Mouse (Mus musculus): ENCODE results near the gene Rtp4.

Rtp4 gene

DNA sequence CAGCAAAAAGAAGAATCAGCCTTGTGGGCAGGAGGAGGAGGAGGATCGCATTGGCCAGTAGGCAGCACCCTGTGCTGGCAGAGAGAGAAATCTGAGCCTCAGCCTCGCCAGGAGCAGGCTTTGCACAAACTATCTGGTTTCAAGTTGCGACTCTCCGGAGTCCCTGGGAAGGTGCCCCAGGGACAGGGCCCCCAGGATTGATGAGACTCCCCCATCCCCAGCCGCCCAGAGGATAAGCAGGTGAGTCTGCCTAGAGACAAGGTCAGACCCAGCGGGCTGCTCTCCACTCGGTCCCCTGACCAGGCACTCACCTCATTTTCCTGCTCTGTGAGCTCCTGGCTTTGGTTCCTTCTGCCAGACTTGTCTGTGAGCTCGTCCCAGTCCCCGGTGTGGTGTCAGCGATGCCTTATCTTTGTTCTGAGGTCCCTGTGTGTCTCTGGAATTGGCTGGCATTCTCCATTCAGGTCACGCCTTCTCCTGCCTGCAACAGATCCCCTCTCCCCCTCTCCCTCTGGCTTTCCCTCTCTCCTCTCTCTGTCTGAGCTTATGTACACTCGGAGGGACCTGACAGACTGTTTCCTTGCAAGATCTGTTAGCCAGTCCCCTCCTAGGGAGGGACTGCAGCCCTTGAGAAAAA lies at the start of gene Rtp4, which contains the start of gene Masp1:
TSS of gene Rtp4 (plus strand) at position 57 of the 637 bp plus-strand sequence.
TSS of gene Masp1 (minus strand) at position 581 of the 637 bp plus-strand sequence.
- DNase-seq (ENCODE audit: low read depth, low spot score) = peak; percentile 56

DNA sequence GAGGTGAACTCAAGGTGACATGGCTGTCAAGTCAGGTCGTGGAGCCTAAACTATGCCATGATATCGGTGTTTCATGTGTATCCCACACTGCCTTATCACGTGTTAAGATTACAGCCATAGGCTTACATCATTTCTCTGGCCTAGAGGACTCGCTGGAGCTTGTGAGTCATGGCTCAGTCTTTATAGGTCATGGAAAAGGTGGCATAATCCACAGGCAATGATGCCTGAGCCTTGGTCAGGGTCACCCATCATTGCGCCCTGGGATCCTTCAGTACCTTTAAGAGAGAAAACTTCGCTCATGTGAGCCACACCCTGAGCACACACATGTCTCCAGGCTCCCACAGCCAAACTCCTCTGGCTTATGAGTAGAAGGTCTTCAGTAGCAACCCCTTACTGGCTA lies 48.5 kb upstream of the Rtp4 start:
- DNase-seq (ENCODE audit: low read depth, low spot score) = no peak

DNA sequence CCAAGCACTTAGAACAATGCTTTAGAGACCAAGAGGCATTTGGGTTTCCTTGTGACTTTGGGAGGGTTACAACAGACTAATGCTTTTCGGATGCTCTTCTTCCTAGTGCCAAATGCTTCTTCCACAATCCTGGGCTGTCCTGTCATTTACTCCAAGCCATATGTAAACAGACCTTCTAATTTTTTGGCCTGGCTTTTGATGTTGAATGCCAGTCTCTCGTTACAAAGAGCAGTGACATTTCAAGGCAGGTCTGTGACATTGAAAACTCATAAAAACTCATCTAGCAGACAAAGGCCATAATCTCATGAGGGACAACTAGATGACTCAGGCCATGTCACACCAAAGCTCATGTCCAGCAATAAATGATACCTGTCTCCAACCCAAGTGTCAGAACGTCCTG lies 48.0 kb upstream of the Rtp4 start:
- DNase-seq (ENCODE audit: low read depth, low spot score) = no peak

DNA sequence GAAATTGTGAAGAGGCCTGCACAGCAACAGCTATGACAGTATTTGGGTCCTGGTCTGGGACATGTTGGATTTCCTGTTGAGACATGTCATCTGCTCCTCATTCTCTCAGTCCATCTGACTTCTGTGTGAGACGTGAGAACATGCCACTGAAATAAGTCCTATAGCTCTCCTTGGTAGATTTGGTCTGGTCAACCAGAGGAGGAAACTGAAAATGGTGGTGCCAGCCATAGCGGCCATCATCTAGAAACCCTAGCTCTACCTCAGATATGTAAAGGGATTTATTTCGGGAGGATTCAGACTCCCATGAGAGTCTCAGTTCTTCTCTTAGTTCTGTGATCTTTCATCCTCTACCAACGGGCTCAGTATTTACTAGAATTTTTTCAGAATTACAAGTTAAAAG lies 44.4 kb upstream of the Rtp4 start:
- no peak for DNase-seq (ENCODE audit: low read depth, low spot score)

DNA sequence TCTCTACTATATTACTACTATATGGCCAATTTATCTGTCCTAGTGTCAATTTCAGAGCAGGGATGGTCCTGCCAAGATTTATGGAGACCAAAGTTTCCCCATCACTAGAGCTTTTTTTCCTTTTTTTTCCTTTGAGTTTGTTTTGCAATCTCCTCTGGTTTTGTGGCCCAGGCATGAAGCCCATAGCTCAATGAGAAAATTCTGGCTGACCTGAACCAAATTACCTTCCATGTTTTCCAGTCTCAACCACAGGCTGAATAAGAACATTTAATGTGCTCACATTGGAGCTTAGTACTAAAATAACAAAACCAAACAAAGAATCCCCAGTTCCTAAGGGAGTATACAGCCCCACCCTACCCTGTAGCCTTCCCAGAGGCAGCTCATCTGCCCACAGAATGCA lies 43.5 kb upstream of the Rtp4 start:
- no peak for DNase-seq (ENCODE audit: low read depth, low spot score)

DNA sequence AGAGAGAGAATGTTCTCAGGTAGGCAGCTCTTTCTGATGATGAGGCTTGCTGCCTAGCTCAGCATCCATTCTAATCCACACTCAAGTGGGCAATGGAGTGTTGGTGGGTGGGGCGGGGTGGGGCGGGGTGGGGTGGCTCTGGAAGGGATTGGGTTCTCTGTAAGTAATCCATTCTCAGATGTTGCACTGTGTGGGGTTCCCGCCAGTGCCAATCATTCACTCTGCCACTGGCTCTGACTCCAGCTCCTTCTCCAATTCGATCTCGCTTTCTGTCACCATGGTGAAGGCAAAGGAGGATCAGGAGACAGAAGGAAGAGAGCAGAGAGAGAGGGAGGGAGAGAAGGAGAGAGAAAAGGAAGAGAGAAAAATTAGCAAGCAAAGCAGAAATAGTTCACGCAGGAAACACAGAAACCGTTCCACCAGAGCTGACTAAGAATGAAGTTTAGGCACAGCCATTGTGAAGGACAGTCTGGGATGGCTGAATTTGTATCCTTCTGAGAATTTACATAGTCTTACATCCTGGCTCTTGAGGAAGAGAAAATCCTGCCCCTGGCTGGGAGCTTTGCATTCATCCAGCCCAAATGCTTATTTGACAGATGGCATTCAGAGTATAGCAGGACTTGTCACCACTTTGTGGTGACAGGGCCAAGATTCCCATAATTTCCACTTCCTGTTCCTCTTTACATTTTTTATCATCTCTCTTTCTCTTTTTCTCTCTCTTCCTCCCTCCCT lies 40.1 kb upstream of the Rtp4 start:
- DNase-seq (ENCODE audit: low read depth, low spot score) = no peak

DNA sequence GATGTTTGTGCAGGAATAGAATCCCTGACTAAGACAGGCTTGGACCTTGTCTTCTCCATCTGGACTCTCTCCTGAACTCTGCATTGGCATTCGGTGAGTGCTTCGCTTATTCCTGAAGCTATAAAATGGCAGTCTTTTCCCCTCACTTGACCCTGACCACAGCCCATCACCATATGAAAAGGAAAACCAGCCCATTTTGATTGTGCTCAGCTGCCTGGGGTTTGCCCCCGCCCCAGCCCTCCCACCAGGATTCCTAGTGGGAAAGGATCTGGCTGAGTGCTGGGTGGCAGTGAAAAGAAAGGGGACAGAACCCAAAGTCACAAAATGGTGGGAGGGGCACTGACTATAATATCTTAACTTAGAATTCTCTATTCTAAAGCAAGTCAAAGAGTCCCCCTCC lies 37.9 kb upstream of the Rtp4 start:
- peak; percentile 12 for DNase-seq (ENCODE audit: low read depth, low spot score)

DNA sequence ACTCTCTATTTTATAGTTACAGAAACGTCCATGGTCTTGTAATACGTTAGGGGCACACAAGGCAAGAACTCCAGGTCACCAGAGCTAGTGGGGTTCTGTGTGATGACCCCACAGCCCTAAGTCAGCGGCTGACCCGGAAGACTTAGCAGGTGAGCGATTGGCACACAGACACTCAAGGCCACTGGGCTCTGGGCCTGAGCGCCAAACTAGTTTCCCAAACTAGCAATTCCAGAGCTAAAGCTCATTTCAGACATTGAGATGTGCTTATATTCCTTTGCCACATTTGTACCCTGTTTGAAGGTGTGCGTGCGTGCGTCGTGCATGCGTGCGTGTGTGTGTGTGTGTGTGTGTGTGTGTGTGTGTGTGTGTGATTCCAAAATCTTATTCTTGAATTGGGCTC lies 37.2 kb upstream of the Rtp4 start:
- no peak for DNase-seq (ENCODE audit: low read depth, low spot score)

DNA sequence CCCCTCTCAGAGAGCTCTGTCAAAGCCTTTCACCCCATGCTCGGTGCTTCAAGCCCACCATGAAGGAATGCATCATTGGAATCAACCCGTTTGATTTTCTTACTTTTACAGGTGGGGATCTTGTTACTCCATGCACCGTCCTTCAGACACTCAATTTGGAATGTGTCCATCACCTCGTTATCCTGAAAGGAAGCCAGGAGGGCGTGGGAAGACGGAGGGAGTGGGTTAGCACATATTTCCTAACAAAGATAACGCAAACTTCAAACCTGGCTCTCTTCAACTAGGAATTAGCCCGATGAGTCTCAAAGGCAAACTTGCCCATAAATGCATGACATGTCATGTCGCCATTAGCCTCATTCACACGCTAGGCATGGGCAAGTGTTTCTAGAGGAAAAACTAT lies 36.8 kb upstream of the Rtp4 start:
- DNase-seq (ENCODE audit: low read depth, low spot score) = no peak

DNA sequence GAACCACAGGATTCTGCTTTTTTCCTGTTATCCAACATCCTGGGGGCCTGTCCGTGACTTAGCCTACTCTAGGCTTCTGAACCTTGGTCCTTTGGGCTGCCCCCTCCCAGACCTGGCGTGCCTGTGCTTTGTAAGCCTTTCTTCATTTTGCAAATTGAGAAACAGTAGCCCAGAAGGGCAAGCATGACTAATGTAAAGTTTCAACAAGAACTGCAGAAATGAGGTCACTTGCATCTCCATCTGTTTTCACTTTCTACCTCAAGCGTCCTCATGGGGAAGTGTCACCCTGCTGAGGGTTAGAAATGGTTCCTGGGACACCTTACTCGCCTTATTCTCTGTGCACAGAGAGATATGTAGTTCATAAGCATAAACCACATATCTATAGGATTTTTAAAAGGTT lies 27.3 kb upstream of the Rtp4 start:
- DNase-seq (ENCODE audit: low read depth, low spot score) = no peak

DNA sequence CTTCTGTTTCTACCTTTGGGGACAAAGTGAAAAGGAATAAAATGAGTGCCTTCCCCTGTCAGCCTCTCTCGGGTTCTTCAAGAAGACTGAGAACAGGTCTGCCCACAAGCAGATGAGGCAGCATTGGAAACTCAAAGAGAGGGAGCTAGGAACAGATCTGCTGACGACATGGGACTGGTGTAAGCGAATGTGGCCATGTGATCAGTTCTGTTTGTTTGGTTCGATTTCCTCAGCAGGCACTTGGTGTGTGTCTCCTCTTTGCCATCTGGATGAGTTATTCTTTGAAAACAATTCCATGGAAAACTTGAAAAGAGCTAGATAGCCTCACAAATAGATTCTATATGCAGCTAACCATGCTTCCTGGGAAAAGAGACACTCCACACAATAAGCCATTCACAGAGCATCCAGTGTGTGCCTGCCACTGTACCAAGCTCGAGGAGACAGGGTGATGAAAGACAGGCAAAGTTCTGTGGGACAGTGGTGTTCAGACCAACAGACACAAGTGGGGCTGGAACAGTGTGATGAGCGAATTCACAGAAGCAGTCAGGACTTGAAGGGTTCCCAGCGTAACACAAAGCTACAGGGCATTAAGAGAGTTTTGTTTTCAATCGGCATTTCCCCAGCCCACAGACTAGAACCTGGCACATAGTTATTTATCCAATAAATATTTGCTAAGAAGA lies 23.7 kb upstream of the Rtp4 start:
- DNase-seq (ENCODE audit: low read depth, low spot score) = no peak

DNA sequence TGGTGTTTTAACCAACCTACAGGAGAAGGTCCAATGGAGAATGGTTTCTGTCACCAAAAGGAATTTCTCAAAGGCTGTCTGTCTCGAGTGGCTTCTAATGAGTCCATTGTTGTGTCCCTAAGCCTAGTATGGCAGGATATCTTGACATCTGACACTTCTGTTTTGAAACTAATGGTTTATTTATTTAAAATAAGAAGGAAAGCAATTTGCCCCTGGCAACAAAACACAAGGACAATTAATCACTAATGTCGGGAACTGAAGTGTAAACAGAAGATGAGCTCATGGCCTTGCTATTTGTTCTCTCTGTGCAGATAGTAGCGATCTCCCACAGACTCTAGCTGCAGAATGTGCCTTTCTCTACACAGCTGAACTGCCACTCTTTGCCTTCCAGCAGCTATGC lies 22.7 kb upstream of the Rtp4 start:
- peak; percentile 73 for DNase-seq (ENCODE audit: low read depth, low spot score)

DNA sequence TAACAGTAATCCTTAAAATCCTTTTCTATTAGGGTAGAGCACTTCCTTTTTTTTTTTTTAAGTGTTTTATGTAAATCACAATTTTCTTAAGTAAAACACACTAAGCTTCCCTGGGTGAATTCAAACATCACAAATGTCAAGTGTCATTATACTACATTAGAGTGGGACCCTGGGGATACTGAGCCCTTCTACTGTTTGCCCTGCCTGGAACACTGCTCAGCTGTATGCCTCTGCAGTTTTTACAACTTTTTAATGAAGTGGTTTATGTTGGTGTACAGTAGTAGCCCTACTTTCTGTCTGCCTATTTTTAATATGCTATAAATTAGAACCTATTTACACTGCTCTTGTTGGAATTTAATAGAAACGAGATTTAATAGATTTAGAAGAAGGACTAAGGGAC lies 22.2 kb upstream of the Rtp4 start:
- no peak for DNase-seq (ENCODE audit: low read depth, low spot score)

DNA sequence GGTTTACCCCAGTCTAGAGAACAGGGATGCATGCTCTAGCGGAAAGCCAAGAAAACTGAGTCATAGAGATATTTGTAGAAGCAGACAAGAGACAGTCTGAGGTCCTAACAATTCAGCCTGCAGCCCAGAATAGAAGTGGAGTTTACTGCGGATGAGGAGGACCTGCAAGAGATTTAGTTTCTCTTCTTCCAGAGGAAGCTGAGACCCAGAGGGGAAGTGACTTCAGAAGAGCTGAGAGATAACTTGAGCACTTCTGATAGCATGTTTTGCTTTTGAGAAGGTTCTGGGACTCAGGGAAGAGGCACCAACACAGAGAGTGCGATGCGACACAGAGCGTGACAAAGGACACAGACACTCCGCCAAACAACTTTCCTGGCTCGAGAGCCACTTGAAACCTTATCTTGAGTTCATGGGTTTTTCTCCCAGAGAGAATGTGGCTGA lies 21.4 kb upstream of the Rtp4 start:
- DNase-seq (ENCODE audit: low read depth, low spot score) = no peak

DNA sequence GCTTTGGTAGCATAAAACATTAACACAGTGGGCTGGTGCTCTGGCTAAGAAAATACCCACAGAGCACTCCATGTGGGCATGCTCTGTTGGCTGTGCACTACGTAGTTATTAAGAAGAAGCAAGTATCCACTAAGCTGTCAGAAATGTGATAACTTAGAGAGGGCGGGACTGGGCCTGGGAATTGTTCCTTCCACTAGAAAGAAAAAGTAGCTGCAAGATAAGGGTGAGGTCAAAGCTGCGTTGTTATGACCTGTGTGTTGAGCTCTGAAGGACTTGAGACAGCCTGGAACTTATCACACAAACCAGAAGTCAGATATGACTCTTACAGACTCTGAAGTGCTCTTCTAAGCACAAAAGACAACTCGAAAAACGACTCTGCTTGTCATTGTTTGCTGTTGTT lies 19.5 kb upstream of the Rtp4 start:
- no peak for DNase-seq (ENCODE audit: low read depth, low spot score)

DNA sequence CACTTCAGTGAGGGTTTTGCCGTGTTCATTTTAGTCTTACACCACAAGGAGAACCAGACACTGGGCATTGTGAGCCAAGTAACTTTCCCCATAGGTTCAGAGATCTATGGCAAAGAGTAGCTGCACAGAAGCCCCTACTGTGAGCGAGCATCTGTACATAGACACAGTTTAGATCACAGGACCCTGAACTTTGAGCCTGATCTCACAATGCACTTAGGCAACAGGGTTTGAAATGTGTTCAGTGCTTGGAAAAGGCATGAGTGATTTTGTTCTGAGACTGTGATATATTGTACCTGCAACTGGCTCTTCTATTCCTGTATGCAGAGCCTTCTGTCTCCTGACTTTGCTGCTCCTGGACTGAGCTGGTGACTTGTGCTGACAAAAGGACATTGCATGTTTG lies 18.8 kb upstream of the Rtp4 start:
- DNase-seq (ENCODE audit: low read depth, low spot score) = no peak

DNA sequence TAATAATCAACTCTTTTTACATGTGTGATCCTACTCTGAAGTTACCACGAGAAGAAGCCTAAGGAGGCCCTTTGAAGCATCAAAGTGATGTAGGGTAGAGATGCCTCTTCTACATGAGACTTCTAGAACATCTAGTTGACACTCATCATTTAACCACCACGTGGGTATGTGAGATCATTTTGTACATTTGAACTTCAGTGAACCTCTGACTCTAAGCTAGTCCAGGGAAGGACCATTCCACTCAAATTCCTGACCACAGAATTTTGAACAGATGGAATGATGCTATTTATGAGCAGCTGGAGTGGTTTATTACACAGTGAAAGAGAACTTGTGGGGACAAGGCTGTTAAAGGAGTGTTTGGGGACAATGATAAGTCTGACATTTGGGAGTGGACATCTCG lies 17.6 kb upstream of the Rtp4 start:
- DNase-seq (ENCODE audit: low read depth, low spot score) = no peak

DNA sequence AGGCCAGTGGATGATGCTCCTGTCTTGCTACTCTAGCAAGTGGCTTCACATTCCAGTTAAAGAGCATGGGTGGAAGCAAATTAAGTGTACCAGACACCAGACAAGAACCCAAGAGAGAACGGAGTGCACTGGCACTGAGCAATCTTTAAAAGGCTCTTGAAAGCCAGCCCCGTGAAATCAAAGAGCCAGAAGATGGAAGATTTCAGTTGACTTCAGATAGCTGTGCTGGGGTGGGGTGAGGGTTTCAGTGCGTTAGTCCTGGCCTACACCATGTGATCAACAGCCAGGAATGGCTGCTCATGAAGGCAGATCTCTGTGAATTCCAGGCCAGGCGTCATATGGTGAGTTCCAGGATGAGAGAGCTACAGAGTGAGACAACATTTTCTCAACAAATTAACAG lies 16.7 kb upstream of the Rtp4 start:
- DNase-seq (ENCODE audit: low read depth, low spot score) = no peak

DNA sequence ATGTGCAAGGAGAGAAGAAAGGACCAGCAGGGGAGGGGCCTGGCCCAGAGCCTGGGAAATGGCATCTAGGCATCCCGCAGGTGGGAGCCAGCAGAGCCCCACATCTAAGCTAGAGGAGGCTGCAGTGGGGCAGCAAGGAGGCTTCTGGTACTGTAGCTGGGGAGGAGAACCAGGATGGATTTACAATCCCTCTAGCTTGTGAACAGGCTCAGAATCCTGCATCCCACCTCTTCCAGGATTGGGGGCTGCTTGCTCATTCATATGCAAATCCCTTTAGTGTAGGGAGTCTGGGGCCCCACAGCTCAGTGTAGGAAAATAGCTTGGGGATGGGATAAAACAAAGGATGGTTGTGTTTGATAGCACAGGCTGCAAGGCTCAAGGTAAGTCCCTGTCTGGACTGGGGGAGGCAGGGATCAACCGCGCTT lies 15.8 kb upstream of the Rtp4 start:
- peak; percentile 47 for DNase-seq (ENCODE audit: low read depth, low spot score)

DNA sequence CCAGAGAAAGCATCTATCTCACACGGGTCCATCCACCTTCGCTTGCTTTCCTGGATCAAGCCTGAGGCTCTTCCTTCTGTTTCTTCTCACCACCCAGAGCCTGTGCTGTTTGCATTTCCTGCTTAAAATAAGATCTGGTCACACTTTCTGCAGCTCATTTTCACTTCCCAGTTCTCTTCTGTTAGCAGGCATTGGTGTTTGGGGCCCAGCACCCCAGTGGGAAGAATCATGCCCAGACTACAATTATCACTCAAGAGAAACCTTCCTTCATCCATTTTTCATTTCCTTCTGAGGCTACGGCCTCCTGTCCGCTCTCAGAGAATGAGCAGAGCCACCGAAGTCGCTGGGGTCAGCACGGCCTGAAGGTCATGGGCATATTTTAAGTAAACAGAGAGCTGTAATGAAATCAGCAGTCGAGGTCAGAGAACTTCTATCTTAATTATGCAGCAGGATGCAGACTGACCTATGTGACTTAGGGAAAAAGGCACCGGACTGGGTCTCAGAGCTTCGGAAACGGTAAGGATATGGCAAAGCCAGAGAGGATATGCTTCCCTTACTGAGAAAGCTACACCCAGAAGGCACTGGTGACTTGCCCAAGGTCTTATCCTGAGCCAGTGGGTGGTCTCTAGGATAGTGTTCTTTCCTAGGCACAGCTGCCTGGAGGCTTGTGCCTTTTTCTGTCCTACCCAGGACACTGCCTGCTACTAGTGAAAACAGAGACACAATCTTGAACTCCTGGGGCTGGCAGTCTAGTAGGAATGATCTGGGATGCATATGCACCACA lies 14.0 kb upstream of the Rtp4 start:
- no peak for DNase-seq (ENCODE audit: low read depth, low spot score)

DNA sequence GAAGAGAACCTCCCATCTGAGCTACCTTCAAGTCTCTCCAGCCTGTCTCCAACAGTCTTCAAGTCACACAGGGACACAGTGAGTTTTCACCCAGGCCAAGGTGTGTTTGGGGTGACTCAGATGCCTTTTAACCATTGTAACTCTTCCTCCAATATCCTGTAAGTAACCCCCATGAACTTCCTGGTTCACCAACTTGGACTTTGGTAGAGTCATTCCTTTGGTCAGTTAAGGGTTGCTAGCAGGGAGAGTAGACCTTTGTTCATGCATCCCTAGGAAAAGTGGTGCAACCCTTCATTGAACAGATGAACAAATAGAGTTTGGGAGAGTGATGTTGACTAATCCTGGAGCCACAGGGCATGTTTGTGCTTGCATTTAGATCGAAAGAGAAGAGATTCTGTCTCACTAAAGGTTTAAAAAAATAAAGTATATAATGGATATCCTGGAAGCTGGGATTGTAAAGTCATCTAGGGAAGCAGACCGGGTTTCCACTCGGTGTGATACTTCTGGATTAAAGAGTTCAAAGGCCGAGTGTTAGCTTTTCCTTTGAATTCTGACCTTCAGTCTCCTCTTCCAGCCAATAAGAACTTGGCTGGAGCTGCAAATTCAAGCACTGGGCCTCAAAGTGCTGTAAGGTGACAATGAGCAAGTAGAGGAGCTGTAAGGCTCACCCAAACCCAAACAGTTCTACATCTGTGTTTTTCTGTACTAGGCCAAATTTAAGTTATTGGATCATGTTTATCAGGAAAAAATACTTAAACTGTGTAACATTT lies 8.7 kb upstream of the Rtp4 start:
- DNase-seq (ENCODE audit: low read depth, low spot score) = no peak

All from mesoderm, embryonic 11.5 days (tissue).